Mouse (Mus musculus) midbrain, embryonic 14.5 days (tissue): ENCODE results near the gene Kctd21. TPM values are rescaled to one million over a fixed set of nuclear protein-coding genes. Genes with fewer than 3 reads are reported as not detected.

ENCODE experiments used
- ATAC-seq: fragments of 200-750 bp; cut with Nextera tagmentation; 2 replicates; pipeline ENCODE4 v1.8.0; 2017; ENCODE audit warnings: moderate number of reproducible peaks, moderate library complexity; ENCODE audit not compliant: low FRiP score, low TSS enrichment
- DNase-seq: peaks from one replicate; pipeline ENCODE4 v3.0.0-alpha.2; 2015
- H3K27ac ChIP-seq: fragments of 300-500 bp; sonication (generic); replicated peaks from 2 replicates; pipeline ENCODE4 v1.5.1; 2014; ENCODE audit warnings: mild to moderate bottlenecking, low read depth, low read length, moderate library complexity
- H3K27me3 ChIP-seq: fragments of 300-500 bp; sonication (generic); 2 replicates; pipeline ENCODE4 v1.6.1; 2014; ENCODE audit warnings: low read length, control low read depth, mixed read lengths; ENCODE audit not compliant: control insufficient read depth, insufficient read depth
- H3K36me3 ChIP-seq: fragments of 300-500 bp; sonication (generic); 2 replicates; pipeline ENCODE4 v1.6.1; 2014; ENCODE audit warnings: low read length, control low read depth; ENCODE audit not compliant: control insufficient read depth, insufficient read depth
- H3K4me1 ChIP-seq: fragments of 300-500 bp; sonication (generic); 2 replicates; pipeline ENCODE4 v1.6.1; 2014; ENCODE audit warnings: mild to moderate bottlenecking, antibody characterized with exemption, low read length, control low read depth; ENCODE audit not compliant: control insufficient read depth, insufficient read depth
- H3K4me2 ChIP-seq: fragments of 300-500 bp; sonication (generic); 2 replicates; pipeline ENCODE4 v1.6.1; 2014; ENCODE audit warnings: mild to moderate bottlenecking, low read length, moderate library complexity
- H3K4me3 ChIP-seq: fragments of 300-500 bp; sonication (generic); replicated peaks from 2 replicates; pipeline ENCODE4 v1.5.1; 2014; ENCODE audit warnings: low read depth, low read length
- H3K9ac ChIP-seq: fragments of 300-500 bp; sonication (generic); replicated peaks from 2 replicates; pipeline ENCODE4 v1.6.1; 2014; ENCODE audit warnings: mild to moderate bottlenecking, low read length, moderate library complexity
- H3K9me3 ChIP-seq: fragments of 300-500 bp; sonication (generic); 2 replicates; pipeline ENCODE4 v1.6.1; 2016; ENCODE audit warnings: low read length, control low read depth, mixed read lengths; ENCODE audit not compliant: control insufficient read depth
- WGBS: fragments of 180-500 bp; shearing (Covaris S2); extraction: QIAGEN DNeasy Blood & Tissue Kit; methylation state at CpG from one replicate; pipeline ENCODE4 v1.1.7; 2014; 5-methylcytosine and 5-hydroxymethylcytosine counted together
- polyA plus RNA-seq: library from polyadenylated mRNA; unstranded; fragments of >200 nt; fragmentation: Nextera tagmentation; extraction: Ambion mirVana; gene quantifications from 2 replicates; pipeline ENCODE4 v1.2.1, GENCODE M21; 2014

The Kctd21 gene
- polyA plus RNA-seq, 1 experiment from 2014 or later = 8.5 TPM

GRCm38 (mm10) chr7:97357840-97358239 lies 25.7 kb downstream of the Kctd21 start:
- H3K4me1 ChIP-seq = no peaks in the 10 kb centered on the region
- WGBS = 72% methylated on average over 3 of the region's 3 CpGs
- no peak overlapping the region for H3K27ac ChIP-seq
- no peak overlapping the region for H3K9ac ChIP-seq
- H3K9me3 ChIP-seq = no peaks in the 10 kb centered on the region
- H3K36me3 ChIP-seq = no peaks in the 10 kb centered on the region
- H3K27me3 ChIP-seq = no peaks in the 10 kb centered on the region
- no peak overlapping the region for H3K4me3 ChIP-seq
- no peak overlapping the region for H3K4me2 ChIP-seq
- DNase-seq = no peak
- ATAC-seq = no peak

- DNase-seq = no peak
- Histone ChIP-seq H3K4me1 (no peaks in the 10 kb centered on the region), H3K36me3 (no peaks in the 10 kb centered on the region), H3K4me3 (no peak overlapping the region), H3K9me3 (no peaks in the 10 kb centered on the region), H3K27me3 (no peaks in the 10 kb centered on the region), H3K4me2 (no peak overlapping the region), H3K9ac (no peak overlapping the region), H3K27ac (no peak overlapping the region)
- no peak for ATAC-seq
- WGBS = 92% methylated on average over 4 of the region's 4 CpGs
Measured at GRCm38 (mm10) chr7:97358347-97358746, 26.2 kb downstream of the Kctd21 start.

- H3K36me3 ChIP-seq = no peaks in the 10 kb centered on the region
- no peaks in the 10 kb centered on the region for H3K9me3 ChIP-seq
- H3K9ac ChIP-seq = no peak overlapping the region
- no peaks in the 10 kb centered on the region for H3K4me1 ChIP-seq
- ATAC-seq = no peak
- 78% methylated on average over 5 of the region's 5 CpGs for WGBS
- no peak for DNase-seq
- H3K27me3 ChIP-seq = no peaks in the 10 kb centered on the region
- H3K27ac ChIP-seq = no peak overlapping the region
- H3K4me2 ChIP-seq = no peak overlapping the region
- no peak overlapping the region for H3K4me3 ChIP-seq
Measured at GRCm38 (mm10) chr7:97360166-97360565, 28.0 kb downstream of the Kctd21 start.

- DNase-seq (no peak), ATAC-seq (no peak)
- no peaks in the 10 kb centered on the region for H3K36me3 ChIP-seq
- H3K27me3 ChIP-seq = no peaks in the 10 kb centered on the region
- H3K9ac ChIP-seq = no peak overlapping the region
- 47% methylated on average over 3 of the region's 3 CpGs for WGBS
- no peak overlapping the region for H3K27ac ChIP-seq
- H3K9me3 ChIP-seq = no peaks in the 10 kb centered on the region
- no peak overlapping the region for H3K4me2 ChIP-seq
- H3K4me1 ChIP-seq = no peaks in the 10 kb centered on the region
- no peak overlapping the region for H3K4me3 ChIP-seq
Measured at GRCm38 (mm10) chr7:97360955-97361354, 28.8 kb downstream of the Kctd21 start.

DNA sequence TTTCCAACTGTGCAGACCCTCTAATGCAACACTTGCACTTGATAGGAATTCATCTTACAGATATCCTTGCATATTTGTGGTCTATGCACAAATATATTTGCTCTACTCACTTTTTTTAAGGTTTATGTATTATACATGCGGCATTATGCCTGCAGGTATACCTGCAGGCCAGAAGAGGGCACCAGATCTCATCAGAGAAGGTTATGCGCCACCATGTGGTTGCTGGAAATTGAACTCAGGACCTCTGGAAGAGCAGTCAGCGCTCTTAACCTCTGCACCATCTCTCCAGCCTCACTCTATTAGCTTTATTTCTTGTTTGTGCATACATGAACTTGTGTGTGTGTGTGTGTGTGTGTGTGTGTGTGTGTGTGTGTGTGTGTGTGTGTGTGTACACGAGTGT lies 29.3 kb downstream of the Kctd21 start:
- no peak overlapping the region for H3K9ac ChIP-seq
- H3K27me3 ChIP-seq = no peaks in the 10 kb centered on the region
- H3K27ac ChIP-seq = no peak overlapping the region
- no peaks in the 10 kb centered on the region for H3K36me3 ChIP-seq
- DNase-seq (peak; percentile 66), ATAC-seq (no peak)
- H3K9me3 ChIP-seq = no peaks in the 10 kb centered on the region
- WGBS = 28% methylated on average over 4 of the region's 4 CpGs
- no peaks in the 10 kb centered on the region for H3K4me1 ChIP-seq
- no peak overlapping the region for H3K4me3 ChIP-seq
- H3K4me2 ChIP-seq = no peak overlapping the region

- Histone ChIP-seq H3K9me3 (no peaks in the 10 kb centered on the region), H3K4me3 (no peak overlapping the region), H3K27me3 (no peaks in the 10 kb centered on the region), H3K4me2 (no peak overlapping the region), H3K4me1 (0 out of 2 replicates have a peak, but pooled peaks cover 2% of the 10 kb centered on the region), H3K9ac (no peak overlapping the region), H3K27ac (no peak overlapping the region), H3K36me3 (no peaks in the 10 kb centered on the region)
- 73% methylated on average over 1 of the region's 1 CpGs for WGBS
- no peak for DNase-seq
- ATAC-seq = no peak
Measured at GRCm38 (mm10) chr7:97365887-97366286, 33.8 kb downstream of the Kctd21 start.

- H3K36me3 ChIP-seq = peaks cover 36% of the 10 kb centered on the region
- H3K27me3 ChIP-seq = no peaks in the 10 kb centered on the region
- DNase-seq = no peak
- no peak overlapping the region for H3K4me2 ChIP-seq
- H3K4me1 ChIP-seq = peaks cover 9% of the 10 kb centered on the region; the same call in 1 of the 2 replicates
- no peak overlapping the region for H3K4me3 ChIP-seq
- no peak overlapping the region for H3K27ac ChIP-seq
- no peak for ATAC-seq
- 93% methylated on average over 9 of the region's 9 CpGs for WGBS
- no peak overlapping the region for H3K9ac ChIP-seq
- no peaks in the 10 kb centered on the region for H3K9me3 ChIP-seq
Measured at GRCm38 (mm10) chr7:97375101-97375500, 43.0 kb downstream of the Kctd21 start.

- no peak overlapping the region for H3K4me3 ChIP-seq
- H3K27ac ChIP-seq = no peak overlapping the region
- DNase-seq = no peak
- H3K9ac ChIP-seq = no peak overlapping the region
- H3K27me3 ChIP-seq = no peaks in the 10 kb centered on the region
- no peaks in the 10 kb centered on the region for H3K9me3 ChIP-seq
- no peak overlapping the region for H3K4me2 ChIP-seq
- H3K36me3 ChIP-seq = peaks cover 40% of the 10 kb centered on the region
- peaks cover 7% of the 10 kb centered on the region; the same call in 1 of the 2 replicates for H3K4me1 ChIP-seq
- ATAC-seq = no peak
- 79% methylated on average over 2 of the region's 2 CpGs for WGBS
Measured at GRCm38 (mm10) chr7:97375906-97376305, 43.8 kb downstream of the Kctd21 start.

- Histone ChIP-seq H3K4me2 (no peak overlapping the region), H3K27ac (no peak overlapping the region), H3K27me3 (no peaks in the 10 kb centered on the region), H3K9ac (no peak overlapping the region), H3K9me3 (no peaks in the 10 kb centered on the region), H3K4me1 (no peaks in the 10 kb centered on the region), H3K36me3 (peaks cover 69% of the 10 kb centered on the region), H3K4me3 (no peak overlapping the region)
- 95% methylated on average over 5 of the region's 5 CpGs for WGBS
- ATAC-seq = no peak
- no peak for DNase-seq
Measured at GRCm38 (mm10) chr7:97379304-97379703, 47.2 kb downstream of the Kctd21 start.
